Mouse (Mus musculus) spleen, adult 10 weeks (tissue): ENCODE results near the gene Qars. TPM values are rescaled to one million over a fixed set of nuclear protein-coding genes. Genes with fewer than 3 reads are reported as not detected.

Source experiments
- polyA plus RNA-seq: library from polyadenylated mRNA; stranded (reverse); fragments of 350-450 nt; fragmentation: Illumina TruSeq; extraction: RNeasy Lipid Tissue Mini Kit (QIAGEN cat#74804); gene quantifications from one replicate; pipeline ENCODE4 v1.2.3, GENCODE M21; 2015; ENCODE audit warnings: low replicate concordance; ENCODE audit not compliant: insufficient read depth

Gene Qars
- 137 TPM for polyA plus RNA-seq

GRCm38 (mm10) chr9:108507619-108508434 lies at the start of gene Qars:
Qars (plus strand) TSS chr9:108507706.

GRCm38 (mm10) chr9:108460319-108461178 lies 47.0 kb upstream of the Qars start, which contains the start of gene Ccdc71:
Ccdc71 (plus strand) TSS chr9:108460527.

GRCm38 (mm10) chr9:108461181-108461631 lies 46.3 kb upstream of the Qars start, which contains the start of gene Klhdc8b:
Klhdc8b (minus strand) TSS chr9:108461581.

GRCm38 (mm10) chr9:108479721-108480351 lies 27.7 kb upstream of the Qars start, which contains the start of gene Lamb2:
Lamb2 (plus strand) TSS chr9:108479736.

GRCm38 (mm10) chr9:108490559-108491285 lies 16.8 kb upstream of the Qars start, which contains the start of gene Usp19:
Usp19 (plus strand) TSS chr9:108490602.

GRCm38 (mm10) chr9:108516380-108517251 lies 9.1 kb downstream of the Qars start, which contains the start of gene Qrich1:
Qrich1 (plus strand) TSS chr9:108516806.

GRCm38 (mm10) chr9:108560227-108560841 lies 52.8 kb downstream of the Qars start, which contains the start of gene Impdh2:
Impdh2 (plus strand) TSS chr9:108560286.

Other genes with a start within 250 kb of the Qars start
- gene Dag1, start 243.7 kb upstream of the Qars start, polyA plus RNA-seq, result 19.5 TPM
- gene Nicn1, start 217.3 kb upstream of the Qars start, polyA plus RNA-seq, result 10.3 TPM
- 7.1 TPM for gene Amt, start 210.9 kb upstream of the Qars start, polyA plus RNA-seq
- 589 TPM for gene Rhoa, start 201.6 kb upstream of the Qars start, polyA plus RNA-seq
- 28.2 TPM for gene Tcta, start 201.5 kb upstream of the Qars start, polyA plus RNA-seq
- gene Gpx1, start 168.8 kb upstream of the Qars start, polyA plus RNA-seq, result 346 TPM
- 112 TPM for gene Usp4, start 159.9 kb upstream of the Qars start, polyA plus RNA-seq
- gene 1700102P08Rik, start 114.9 kb upstream of the Qars start, polyA plus RNA-seq, result 3.8 TPM
- gene Ccdc36, start 79.2 kb upstream of the Qars start, polyA plus RNA-seq, result 0.10 TPM
- not detected for gene BC048562, start 71.2 kb upstream of the Qars start, polyA plus RNA-seq
- 13.7 TPM for gene Ccdc71, start 47.2 kb upstream of the Qars start, polyA plus RNA-seq
- gene Klhdc8b, start 46.1 kb upstream of the Qars start, polyA plus RNA-seq, result 8.7 TPM
- 11.6 TPM for gene Lamb2, start 28.0 kb upstream of the Qars start, polyA plus RNA-seq
- gene Usp19, start 17.1 kb upstream of the Qars start, polyA plus RNA-seq, result 83.1 TPM
- gene Qrich1, start 9.1 kb downstream of the Qars start, polyA plus RNA-seq, result 119 TPM
- 139 TPM for gene Impdh2, start 52.6 kb downstream of the Qars start, polyA plus RNA-seq
- 8.6 TPM for gene Ndufaf3, start 59.7 kb downstream of the Qars start, polyA plus RNA-seq
- gene Dalrd3, start 62.2 kb downstream of the Qars start, polyA plus RNA-seq, result 58.1 TPM
- 11.5 TPM for gene Wdr6, start 71.0 kb downstream of the Qars start, polyA plus RNA-seq
- 0.48 TPM for gene P4htm, start 90.0 kb downstream of the Qars start, polyA plus RNA-seq
- gene Arih2, start 141.7 kb downstream of the Qars start, polyA plus RNA-seq, result 75.7 TPM
- 30.9 TPM for gene Slc25a20, start 154.4 kb downstream of the Qars start, polyA plus RNA-seq
- 23.6 TPM for gene Prkar2a, start 181.6 kb downstream of the Qars start, polyA plus RNA-seq